Mouse (Mus musculus) gonadal fat pad, adult 2 months (tissue): ENCODE results near the gene Tbx18. TPM values are rescaled to one million over a fixed set of nuclear protein-coding genes. Genes with fewer than 3 reads are reported as not detected.

Experiments
- DNase-seq: peaks from one replicate; pipeline ENCODE4 v3.0.0-alpha.2; 2012; ENCODE audit warnings: low read depth
- polyA plus RNA-seq: library from polyadenylated mRNA; depleted of rRNA; stranded (reverse); fragments of >200 nt; gene quantifications from 2 replicates; pipeline ENCODE4 v1.2.3, GENCODE M21; 2012; rRNA removed

Tbx18 gene
- 0.96 and 1.0 TPM in 2 replicates for polyA plus RNA-seq

DNA sequence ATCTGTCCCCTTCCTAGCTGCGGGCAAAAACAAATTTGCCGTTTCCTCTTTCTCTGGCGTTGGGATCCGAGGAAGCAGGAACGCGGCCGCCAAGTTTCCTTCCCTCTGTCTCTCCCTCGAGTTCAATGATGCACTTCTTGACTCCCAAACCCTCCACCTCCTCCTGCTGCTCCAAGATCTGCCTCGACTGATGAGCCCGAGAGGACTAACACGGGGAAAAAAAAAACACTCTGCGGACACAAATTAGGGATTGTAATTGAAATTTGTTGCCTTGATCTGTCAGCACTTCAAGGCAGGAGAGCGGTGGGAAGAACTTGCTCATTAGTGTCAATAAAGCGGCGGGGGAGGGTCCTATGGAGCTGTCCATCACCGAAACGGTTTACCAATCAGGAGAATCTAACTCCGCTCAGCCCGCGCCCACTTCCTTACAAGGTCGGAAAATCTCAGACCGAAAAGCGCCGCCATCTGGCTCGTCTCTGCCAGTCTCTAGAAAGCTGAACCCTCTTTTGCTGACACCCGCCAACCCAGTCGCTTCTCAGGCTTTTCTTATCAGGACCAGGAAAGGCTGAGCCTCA, at the start of gene Tbx18:
Gene Tbx18, minus strand, starts transcription at position 300 of the 575 bp plus-strand sequence.
- DNase-seq: no peak

DNA sequence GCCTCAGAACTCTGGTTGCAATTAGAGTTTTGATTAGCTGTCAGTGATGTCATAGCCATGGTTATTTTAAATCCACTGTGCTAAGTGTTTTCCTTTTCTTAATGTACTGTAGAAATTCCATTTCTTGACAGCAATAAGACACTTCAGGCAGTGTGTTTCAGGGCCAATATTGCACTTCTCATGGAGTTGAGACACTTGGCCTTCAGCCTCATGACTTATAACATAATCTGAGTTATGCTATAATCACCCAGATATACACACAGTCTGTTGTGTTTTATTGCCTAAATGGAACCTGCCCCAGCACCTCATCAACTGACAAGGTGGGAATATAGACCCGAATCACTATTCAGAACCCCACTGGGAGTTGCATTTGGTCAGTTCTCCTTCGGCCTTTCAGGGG, 42.9 kb upstream of the Tbx18 start:
- DNase-seq: no peak

DNA sequence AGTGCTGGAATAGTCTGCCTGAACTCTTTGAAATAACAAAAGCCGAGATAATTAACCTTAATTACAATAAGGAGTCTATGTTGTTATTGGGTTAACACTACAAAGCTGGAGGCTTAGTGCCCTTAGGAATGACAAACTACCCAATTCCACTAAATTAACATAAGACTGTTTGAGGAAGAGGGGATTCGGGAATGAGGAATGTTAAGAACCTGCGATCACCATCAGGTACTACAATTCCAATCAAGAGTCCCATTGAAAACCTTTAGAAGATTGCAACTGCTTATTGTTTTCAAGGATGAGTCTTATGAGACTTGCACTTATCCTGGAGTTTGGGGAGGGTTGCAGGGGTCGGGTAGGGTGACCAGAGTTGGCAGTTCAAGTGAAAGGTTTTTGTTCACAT, 24.6 kb upstream of the Tbx18 start:
- DNase-seq: no peak

DNA sequence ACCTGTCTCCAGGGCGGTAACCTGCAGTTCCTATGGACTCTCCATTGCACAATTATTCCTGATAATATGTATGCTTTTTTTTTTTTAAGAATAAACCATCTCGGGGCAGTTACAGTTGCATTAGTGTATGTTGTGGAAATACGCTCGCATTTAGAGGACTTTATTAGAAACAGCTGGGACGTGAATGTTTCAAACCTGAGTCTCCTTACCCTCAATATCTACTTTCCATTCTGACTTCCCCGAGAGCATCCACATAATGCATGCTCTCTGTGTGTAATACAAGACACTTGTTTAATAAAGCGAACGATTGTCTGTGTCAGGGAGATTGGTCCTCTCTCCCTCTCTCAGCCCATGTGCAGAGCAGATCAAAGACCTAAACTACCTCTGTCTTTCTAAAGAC, 10.5 kb upstream of the Tbx18 start:
- no peak for DNase-seq

DNA sequence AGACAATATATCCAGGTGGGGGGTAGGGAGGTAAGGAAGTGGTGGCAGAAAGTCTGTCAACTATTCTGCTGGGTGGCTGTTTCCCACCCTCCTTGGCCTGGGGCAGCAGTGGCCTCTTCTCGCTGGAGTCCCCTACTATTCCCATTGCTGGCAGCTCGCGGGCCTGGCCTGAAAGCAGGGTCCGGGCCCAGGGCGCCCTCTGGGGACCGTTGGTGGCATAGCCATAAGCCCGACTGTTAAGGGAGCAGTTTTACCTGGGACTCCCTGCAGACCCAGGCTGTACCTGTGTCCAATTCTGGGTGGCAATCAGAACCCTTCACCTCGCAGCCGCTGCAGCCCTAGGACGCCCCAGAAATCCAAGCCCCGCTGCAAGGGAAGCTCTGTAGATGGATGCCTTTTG, 9.6 kb upstream of the Tbx18 start:
- no peak for DNase-seq

DNA sequence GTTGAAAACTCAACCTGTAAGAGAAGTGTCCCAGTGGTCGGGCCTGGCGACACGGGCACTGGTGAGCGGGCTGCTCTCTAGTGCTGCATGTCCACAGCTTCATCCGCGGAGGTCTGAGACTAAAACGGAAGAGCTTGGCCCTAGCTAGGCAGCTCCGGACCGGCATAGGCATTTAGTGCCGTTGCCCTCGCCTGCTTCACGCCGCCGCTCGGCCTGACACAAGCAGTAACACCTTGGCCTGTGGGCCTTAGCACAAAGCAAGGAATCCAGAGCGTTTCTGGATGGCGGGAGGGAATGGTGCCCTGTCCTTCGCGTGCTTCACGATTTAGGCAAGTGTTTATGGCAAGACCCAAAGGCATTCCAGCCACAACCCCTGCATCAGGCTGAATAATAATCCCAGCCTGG, 9.2 kb upstream of the Tbx18 start:
- DNase-seq: no peak

DNA sequence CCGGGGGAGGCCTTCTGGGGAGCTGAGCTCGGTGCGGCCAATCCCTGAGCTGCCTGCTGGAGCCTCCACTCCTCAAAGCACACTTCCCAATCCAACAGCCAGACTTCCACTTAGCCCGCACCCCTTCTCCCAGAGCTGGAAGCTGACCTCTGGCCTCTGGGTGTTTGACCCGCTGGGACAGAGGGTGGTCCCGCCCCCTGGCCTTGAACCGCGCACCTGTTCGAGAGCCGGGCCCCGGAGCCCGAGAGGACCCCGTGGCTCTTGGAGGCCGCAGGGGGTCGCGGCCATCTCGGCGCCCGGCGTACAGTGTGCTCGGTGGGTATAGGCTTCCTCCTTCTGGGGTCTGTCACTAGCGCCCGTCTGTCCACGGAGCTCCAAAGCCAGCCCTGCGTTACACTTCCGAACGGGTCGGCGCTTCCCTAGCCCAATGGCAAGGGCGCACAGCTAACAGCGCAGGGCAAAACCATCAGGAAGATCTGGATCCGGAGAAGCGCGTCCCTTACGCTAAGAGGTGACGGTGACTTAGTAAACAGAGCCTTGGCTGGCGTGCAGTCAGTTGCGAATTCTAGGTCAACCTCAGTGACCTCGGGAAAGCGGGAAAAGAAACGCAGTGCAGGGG, 8.6 kb upstream of the Tbx18 start:
- no peak for DNase-seq

DNA sequence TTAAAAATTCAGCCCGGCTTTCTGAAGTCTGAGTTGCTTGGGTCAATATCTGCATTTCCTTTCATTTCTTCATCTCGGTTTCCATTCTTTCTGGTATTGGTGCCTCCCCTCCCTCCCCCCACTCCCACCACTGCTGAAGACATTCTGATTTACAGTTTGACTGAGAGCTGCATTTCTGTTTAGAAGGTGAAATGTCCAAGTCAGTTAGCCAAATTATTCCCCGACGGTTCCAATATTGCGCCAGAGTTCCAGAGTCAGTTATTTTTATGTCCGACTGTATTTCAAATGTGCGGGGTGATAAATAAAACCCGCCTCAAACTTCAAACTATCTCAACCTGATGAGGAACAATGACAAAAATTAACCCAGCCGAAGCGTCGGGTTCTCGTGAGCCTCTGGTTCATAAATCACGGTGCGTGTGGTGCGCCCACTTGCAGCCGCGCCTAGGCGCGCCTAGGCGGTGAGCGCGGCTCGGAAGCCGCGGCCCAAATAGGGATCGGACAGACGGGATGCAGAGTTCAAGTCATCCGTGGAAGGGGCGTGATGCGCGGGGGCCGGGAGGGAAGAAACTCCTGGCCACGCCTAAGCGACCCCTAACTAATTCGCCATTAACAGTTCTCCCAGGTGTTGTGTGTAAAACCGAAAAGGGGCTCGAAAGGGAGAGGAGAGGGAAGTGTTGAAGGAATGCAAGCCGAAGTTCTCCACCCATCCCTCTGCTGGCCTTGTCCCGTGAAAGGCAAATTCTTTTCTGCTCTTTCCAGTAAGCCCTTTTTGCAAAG, 7.9 kb upstream of the Tbx18 start:
- no peak for DNase-seq

DNA sequence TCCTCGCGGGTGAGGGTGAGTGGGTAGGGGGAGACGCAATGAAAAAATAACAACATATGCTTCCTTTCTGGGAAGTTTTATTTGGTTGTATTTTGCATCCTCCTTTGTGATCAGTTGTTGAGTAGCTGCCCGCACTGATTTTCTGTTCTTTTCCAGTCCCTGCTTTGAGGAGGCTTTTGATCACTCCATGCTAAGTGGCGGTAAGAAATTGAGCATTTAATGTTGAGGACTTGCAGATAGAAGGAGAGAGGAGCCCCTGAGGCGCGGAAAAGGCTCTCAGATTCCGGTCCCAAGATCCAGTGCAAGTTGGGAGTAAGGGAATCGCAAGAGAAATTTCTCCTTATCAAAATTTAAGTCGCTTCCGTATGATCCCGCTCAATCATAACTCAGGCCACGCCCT, 7.1 kb upstream of the Tbx18 start:
- DNase-seq: no peak

DNA sequence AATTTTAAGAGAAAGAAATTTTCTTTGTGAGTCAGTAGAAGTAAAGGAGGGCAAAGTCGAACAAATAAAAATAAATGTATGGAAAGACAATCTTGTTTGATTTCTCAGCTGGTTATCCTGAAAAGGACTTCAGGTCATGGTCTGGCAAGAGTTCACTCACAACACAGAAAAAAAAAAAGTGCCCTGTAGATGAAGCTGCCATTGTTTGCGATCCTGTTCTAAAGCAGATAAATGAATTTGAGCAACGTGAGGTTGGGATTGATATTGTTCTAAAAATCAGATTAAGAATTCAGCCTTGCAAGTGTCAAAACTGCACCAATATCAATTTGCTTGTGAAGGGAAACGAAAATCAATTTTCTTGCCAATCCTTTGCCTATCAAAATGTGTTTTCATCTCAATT, 6.2 kb upstream of the Tbx18 start:
- no peak for DNase-seq

DNA sequence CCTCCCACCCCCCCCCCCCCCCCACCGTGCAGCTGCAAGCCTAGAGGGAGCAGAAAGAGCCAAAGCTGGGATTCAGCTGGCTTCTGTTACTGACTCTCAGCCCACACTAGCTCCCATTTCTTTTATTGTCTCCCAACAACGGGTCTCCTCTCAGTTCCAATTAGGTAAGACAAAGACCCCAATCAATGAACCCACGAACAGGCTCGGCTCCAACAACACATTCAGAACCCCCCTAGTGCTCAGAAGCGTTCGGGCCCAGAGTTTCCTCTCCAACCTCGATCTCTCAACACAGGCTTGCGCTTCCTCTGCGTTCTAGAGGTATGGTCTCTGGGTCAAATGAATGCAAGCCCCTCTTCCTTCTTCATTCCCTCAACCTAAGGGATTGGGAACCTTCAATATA, 4.0 kb upstream of the Tbx18 start:
- no peak for DNase-seq

DNA sequence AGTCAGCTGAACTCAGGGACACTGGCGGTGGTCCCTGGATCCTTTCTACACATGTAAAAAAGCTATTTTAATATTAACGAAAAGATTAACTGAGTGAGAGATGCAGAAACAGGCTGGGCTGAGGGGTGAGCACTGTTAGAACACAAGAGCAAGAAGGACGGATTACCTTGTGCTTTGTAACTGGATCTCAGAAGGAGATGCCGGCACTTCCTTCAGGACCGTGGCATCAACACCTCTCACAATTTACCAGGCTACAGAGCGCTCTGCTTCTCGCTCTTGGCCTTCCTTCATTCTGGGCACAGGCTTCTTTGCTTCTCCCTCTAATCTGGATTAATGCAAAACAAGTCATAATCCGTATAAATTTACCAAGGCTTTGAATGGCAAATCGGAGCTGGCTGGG, 3.6 kb upstream of the Tbx18 start:
- DNase-seq: no peak

DNA sequence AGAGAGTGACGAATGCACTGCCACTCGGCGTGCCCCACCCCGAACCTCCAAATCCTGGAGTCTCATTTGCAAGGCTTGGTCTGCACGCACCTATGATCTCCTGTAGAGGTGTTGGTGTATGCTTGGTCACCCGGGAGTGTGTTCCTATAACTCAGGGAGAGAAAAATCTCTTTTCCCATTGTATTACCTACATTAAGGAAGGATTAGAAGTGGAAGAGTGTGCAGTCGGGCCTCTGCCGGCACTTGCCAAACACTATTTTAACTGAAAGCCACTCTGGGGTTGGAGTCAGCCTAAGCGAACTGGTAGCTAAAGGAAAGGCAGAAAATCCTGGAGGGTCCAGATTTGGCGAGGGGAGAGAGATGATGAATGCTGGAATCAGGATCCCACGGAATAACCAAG, 2.7 kb upstream of the Tbx18 start:
- DNase-seq: no peak

DNA sequence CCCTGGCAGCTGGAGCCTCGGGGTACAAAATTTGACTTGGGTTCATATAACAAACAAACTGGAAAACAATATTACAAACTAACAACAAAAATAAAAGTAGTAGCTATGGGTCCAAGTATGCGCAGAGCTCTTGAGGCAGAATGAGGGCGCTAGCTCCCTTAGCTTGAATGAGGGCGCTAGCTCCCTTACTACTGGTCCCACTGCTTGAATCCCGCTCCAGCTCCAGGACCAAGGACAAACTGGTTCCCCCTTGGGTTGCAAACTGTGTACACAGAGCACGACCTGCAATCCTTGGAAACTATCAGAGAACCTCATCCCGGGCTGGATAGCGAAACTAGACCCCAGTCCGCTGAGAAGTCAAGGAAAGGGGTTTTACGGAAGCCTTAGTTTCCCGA, 2.2 kb upstream of the Tbx18 start:
- no peak for DNase-seq

DNA sequence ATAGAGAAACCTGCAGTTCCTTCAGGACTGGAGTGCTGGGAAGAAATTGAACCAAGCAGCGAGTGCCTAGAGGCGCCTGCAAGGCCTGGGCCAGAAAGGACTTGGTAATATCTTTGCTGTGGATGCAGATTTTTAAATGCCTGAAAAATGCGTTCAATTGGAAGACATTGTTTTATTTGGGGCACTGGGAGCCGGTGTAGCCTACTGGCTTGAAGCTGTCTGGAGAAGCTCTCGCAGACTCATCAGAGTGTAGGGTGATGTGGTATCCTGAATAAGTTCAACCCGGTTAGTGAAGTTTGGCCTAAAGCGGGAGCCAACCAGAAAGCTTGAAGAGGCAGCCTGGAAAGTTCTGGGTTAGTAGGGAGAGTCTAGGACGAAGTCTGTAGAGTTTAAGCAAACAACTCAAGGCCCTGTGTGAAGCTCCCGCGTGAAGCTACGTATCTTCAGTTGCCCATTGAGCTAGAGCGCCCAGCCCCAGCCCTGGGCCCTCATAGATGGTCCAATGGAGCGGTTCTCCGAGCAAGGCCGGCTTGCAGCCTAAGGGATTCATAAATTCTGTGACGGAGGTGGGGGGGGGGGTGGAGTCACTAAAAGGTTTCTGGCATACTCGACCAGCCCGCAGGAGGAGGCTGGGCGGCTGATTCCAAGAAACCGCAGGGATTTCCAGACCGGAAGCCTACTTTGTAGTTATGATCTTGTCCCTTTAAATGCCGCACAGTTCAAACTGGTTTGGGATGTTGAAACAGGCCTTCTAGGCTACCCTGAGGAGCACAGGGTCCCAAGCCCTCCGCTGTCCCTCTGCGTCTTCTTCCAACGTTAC, 1.6 kb upstream of the Tbx18 start:
- DNase-seq: no peak

DNA sequence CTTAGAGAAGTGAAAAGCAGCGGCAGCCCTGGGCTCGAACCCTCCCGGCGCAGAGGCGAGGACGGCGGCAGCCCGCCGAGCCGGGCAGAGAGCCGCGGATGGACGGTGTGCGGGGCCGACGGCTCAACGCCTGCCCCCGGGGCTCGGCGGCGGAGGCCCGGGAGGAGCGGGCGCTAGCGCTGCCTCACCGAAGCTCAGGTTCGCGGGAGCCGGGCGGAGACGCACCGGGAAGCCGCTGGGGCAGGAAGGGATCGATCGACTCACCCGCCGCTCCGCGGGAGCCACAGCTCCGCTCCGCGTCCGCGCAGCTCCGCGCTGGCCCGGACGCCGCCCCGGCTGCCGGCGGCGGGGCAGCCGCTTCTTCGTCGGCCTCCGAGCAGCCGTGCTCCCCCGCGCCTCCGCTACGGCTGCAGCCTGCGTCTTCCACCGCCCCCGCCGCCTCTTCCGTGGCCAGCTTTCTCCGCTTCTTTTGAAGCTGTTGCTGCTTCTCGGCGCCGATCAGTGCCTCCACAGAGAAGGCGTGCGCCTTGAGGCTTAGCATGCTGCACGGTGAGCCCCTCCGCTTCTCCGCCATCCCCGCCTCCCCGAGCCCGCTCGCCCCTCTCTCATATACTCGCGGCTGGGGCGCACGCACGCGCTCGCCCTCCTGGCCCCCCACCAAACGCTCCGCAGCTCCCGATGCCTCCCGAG, 644 bp downstream of the Tbx18 start:
- DNase-seq: no peak

DNA sequence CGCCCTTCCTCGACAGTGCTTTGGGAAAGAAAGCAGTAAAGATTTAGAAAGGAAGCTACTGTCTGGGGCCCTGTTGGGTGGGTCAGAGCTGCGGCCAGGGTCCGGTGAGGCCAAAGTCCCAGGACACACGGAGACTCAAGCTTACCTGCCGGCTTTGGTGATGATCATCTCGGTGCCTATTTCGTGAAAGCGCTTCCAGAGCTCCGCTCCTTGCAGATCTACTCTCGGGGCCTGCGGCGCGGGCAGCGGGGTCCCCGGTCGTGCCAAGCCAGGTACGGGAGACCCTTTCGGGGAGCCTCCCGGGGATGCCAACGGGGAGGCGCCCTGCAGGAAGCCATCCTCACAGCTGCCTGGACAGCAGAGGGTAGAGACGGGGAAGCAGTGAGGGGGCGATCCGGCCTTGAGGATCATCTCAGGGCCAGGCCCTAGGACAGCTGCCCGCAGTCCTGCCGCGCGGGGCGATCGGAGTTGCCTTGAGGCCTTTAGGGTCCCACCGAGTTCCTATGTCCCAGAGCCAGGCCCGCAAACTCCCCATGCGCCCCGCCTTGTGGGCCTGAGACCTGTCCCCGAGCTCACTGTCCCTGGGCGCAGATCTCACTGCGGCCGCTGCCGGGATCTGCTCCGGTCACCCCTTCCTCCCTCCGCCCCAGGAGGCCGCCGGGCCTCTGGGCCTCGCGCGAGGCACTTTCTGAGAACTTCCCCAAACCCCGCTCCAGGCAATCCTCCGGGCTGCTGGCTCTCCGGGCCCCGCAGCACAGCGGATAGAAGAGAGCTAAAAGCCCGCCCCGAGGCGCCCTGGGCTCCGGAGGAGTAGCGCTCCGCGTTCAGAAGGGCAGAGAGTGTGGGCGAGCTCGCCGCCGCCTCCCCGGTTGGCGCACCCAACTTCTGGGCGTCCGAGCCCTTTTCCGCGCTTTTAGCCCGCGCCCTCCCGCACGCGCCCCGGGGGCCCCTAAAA, 1.5 kb downstream of the Tbx18 start:
- DNase-seq: no peak

DNA sequence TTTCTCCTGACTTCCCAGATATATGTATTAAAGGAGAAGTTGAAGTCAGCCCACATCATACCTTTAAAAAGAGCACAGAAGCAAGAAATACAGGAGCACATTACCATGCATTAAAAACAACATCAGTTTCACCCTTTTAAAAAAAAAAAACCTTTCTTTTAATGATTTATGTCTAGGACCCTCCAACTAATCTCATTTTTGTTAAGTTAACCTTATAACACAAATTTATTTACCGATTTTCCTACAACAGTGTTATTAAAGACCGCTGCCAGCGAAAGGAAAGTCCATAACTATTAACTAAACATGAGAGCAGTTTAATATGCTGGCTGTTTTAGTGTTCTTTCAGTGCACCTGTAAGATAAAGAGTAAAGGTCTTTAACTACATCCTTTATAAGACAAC, 3.0 kb downstream of the Tbx18 start:
- no peak for DNase-seq

DNA sequence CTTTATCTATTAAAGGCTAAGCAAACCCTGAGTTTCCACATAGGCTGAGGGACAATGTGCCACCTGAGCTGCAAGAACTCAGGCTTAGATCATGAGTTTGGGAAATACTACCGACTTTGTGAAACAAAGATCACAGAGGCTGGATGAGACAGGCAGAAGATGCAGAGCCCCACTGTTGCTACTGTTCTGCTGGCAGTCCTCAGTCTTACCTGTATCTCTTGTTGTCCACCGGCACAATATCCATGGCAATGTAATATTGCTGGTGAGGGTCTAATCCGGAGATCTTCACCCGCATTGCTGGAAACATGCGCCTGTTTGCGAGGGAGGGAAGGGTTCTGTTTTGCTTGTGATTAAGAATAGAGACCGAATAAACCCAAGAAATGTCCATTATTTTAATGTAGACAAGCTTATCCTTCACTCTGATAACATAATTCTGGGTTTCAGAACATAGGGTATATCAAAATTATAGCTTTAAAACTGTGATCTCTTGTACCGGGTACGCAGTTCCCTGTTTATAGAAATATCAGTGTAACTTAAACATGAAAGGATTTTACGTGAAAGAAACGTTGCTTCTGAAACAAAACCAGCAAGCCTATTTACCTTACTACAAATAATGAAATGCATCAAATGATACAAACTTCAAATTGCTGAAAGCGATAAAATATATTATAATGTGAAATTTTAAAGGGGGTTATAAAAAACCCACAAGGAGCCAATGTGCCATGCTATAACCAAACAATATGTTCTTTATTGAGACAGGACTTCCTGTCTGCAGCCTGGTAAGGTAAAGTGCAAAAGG, 3.7 kb downstream of the Tbx18 start:
- DNase-seq: no peak

DNA sequence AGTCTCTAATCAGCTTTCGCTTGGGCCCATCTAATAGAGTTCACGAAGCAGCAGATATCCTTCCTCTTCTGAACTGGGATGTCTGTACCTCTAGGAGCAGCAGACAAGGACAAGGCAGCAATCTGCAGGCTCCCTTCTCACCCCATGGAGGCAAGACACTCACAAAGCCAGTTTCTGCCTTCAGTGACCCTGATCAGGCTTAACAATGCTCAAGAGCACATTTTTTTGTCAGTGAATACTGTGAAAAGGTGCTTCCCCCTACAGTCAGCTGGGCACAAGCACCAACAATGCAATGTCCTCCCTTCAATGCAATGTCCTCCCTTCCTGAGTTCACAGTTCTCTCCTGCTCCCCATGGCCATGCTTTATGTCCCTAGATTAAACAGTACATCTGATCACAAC, 9.3 kb downstream of the Tbx18 start:
- DNase-seq: no peak
